Mouse (Mus musculus): ENCODE measurements around the gene Itgal.
"Not testable (repeated sequence)": the region's sequence is repeated elsewhere in the genome, so short reads cannot be mapped to it uniquely, and the experiment has no call there.

Gene Itgal

DNA sequence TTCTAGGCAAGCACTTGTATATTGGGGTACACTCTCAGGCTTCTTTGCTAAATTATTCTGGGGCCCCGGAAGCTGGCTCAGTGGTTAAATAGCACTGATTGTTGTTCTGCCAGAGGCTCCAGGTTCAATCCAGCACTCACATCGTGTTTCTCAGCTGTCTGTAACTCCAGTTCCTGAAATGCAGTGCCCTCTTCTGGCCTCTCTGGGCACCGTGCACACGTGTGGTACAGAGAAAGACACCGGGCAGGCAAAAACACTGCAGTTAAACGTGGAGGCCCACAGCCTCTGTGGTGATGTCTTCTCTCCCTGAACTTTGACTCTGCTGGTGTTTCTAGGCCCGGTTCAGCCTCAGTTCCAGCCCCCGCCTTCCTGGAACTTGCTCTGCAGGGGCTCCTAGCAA is 17.7 kb upstream of the Itgal start:
- DNase-seq (ENCODE audit: low read depth), result peak; percentile 88

DNA sequence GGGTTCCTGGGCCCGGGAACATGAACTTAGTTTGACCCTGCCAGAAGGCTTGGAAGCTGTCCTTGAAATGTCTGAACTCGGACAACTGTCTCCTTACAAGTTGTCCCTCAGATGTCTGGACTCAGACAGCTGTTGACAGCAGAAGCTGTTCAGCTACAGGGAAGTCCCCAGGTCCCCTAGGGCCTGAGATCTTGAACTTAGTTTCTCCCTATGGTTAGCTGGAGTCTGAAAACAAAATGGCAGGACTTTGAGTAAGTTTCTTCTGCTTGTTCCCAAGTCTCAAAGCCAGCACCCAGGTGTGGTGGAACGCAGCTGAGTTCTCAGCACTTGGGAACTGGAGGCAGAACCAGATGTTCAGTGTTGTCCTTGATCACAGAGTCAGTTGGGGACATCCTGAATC is 16.0 kb upstream of the Itgal start:
- no peak for DNase-seq (ENCODE audit: low read depth)

- peak; percentile 68 for DNase-seq (ENCODE audit: low read depth)
Observed at GRCm38 (mm10) chr7:127281114-127281513, 14.9 kb upstream of the Itgal start.

GRCm38 (mm10) chr7:127282190-127282589 is 13.9 kb upstream of the Itgal start:
- no peak for DNase-seq (ENCODE audit: low read depth)

GRCm38 (mm10) chr7:127285154-127285553 is 10.9 kb upstream of the Itgal start:
- peak; percentile 89 for DNase-seq (ENCODE audit: low read depth)

DNA sequence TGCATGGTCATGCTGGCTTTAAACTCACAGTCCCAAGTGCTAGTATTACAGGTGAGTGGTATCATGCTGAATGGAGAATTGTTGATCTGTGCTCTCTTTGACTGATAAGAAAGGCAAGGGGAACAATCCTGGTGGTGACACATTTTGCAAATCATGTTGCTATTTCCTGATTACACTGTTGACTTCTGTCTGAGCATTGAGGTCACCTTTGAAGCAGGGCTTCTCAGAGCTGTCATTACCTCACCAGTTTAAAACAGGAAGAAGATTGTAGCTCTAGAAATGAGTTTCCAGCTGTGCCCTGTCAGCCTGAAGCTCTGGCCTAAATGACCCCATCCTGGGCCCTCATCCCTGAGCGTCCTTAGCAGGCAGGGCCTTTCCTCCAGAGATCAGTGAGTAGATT is 8.1 kb upstream of the Itgal start:
- peak; percentile 89 for DNase-seq (ENCODE audit: low read depth)

DNA sequence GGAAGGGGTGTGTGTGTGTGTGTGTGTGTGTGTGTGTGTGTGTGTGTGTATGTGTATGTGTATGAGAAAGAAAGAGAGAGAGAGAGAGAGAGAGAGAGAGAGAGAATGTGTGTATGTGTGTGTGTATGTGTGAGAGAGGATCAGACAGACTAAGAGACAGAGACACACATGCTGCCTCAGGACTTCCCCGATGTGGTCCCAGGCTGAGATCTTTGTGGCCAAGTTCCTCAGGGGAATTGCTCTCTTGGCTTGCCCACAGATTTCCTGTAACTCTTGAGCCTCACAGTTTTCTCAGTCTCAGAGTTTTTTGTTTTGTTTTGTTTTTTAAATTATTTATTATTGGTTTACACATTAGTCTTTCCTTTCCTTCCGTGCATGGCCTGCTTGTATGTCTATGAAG is 6.8 kb upstream of the Itgal start:
- DNase-seq (ENCODE audit: low read depth), result peak; percentile 61

DNA sequence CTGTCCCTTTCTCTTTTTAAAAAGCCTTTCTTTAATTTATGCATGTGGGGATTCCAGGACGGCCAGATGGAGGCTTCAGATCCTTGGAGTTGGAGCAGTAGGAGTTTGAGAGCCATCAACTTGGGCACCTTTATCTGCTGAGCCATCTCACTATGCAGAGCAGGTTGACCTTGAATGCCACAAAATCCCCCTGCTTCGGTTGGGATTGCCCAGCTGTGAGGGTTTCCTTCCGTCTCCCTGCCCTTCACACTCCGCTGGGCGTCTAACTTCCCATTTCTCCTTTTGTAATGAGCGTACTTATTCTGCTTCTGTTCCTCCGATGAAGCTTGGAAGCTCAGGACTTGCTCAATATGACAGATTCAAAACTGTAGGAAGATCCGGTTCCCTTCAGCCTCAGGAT is 5.9 kb upstream of the Itgal start:
- no peak for DNase-seq (ENCODE audit: low read depth)

GRCm38 (mm10) chr7:127296786-127297555 is 911 bp downstream of the Itgal start:
- DNase-seq (ENCODE audit: low read depth), result peak; percentile 65

GRCm38 (mm10) chr7:127297586-127298193 is 1.6 kb downstream of the Itgal start:
- peak; percentile 61 for DNase-seq (ENCODE audit: low read depth)

DNA sequence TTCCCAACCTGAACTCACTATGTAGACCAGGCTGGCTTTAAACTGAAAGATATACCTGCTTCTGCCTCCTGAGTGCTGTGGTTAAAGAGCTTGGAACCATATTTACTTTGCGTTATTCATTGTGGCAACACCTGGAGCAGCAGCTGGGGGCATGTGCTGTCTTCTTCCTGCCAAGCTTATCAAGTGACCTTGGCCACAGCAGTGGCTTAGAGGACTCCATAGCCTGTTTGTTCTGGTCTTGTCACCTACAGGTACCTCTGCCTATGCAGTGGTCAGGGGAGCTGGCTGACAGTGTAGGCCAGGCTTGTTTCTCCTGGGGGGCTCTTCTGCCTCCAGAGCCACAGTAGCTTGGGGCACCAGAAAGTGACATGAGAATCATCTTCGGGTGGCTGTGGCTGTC is 12.4 kb downstream of the Itgal start:
- DNase-seq (ENCODE audit: low read depth), result no peak

GRCm38 (mm10) chr7:127308887-127309286 is 12.8 kb downstream of the Itgal start:
- peak; percentile 83 for DNase-seq (ENCODE audit: low read depth)

DNA sequence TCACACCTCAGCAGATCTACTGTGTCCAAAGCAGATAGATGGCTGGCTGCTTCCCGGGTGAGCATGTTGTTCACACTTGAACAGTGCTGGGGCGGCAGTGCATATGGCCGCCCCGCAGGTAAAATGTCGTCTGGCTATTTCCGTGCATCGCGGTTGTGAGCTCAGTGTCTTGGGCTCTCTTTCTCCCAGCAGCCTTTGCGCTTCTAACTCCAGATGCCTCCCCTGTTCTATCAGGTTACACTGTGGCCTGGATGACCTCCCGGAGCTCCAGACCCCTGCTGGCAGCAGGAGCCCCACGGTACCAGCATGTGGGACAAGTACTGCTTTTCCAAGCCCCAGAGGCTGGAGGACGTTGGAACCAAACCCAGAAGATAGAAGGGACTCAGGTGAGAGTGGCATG is 13.9 kb downstream of the Itgal start:
- DNase-seq (ENCODE audit: low read depth), result no peak

DNA sequence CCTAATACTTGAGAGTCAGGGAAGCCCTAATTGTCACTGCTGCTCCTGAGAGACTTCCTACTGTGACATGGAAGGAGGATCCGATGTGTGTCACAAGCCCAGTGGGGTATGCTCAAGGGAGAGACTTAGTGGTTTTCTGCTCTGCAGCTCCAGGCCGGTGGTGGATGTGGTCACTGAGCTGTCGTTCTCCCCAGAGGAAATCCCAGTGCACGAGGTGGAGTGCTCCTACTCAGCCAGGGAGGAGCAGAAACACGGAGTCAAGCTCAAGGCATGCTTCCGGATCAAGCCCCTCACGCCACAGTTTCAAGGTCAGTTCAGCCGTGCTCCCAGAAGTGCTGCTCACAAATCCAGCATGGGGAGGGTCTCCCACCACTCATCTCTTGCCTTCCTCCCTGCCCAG is 17.9 kb downstream of the Itgal start:
- DNase-seq (ENCODE audit: low read depth), result no peak

DNA sequence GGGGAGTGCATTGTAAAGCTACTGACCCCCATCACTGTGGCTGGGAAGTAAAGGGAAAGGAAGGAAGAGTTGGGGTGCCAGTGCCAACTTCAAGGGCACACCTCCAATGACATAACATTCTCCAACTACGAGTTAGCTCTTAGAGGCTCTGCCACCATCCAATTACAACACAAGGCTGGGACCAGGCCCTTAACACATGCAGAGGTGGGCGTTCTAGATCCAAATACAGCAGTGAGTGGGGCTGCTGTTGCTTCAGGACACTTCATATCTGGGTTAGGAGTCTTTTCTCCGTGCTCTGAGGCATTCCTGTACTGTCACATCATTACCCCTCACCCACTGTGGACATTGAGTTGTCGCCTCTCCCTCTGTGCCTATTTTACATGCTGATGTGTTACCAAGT is 25.0 kb downstream of the Itgal start:
- DNase-seq (ENCODE audit: low read depth), result no peak

- DNase-seq (ENCODE audit: low read depth), result peak; percentile 22
Observed at GRCm38 (mm10) chr7:127322085-127322484, 26.0 kb downstream of the Itgal start.

DNA sequence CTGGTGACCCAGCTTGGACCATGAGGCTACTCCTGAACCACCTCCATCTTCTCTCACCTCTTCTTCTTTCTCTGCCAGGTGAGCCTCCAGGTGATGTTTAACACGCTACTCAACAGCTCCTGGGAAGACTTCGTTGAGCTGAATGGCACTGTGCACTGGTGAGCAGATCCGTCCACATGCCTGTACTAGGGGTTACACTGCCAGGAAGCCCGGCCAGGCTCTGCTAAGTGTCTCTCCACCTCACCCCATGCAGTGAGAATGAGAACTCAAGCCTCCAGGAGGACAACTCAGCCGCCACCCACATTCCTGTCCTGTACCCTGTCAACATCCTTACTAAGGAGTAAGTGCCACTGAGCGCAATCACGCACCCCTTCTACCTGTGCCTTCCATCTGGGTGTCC is 28.9 kb downstream of the Itgal start:
- DNase-seq (ENCODE audit: low read depth), result no peak

DNA sequence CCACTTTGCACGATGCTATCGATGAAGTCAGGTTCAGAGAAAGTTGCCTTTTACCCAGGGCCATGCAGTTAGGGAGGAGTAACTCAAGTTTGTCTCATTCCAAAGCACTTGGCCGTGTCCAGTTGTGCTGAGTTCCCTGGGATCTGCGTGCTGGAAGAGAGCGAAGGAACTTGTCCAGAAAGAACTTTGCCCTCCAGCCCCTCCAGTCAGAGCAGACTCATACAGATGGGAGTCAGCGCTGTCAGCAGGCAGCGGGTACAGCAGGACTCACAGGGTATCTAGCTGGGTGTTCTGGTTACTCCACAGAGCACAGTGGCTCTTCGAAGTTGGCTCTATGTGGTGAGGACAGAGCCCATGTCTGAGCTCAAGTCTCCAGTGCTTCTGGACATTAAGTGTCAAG is 29.5 kb downstream of the Itgal start:
- DNase-seq (ENCODE audit: low read depth), result no peak

GRCm38 (mm10) chr7:127326685-127327084 is 30.6 kb downstream of the Itgal start:
- no peak for DNase-seq (ENCODE audit: low read depth)

DNA sequence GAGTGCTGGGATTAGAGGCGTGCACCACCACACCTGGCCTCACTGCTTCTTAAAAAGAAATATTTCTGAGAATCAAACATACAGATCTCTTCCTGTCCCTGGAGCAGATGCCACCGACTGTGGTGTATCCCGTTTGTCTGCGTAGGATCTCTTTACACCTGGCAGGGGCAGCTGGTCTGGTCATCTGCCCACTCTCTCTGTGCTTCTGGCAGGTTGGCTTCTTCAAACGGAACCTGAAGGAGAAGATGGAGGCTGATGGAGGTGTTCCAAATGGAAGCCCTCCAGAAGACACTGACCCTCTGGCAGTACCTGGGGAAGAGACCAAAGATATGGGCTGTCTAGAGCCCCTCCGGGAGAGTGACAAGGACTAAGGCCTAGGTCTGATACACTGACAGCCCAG is 37.2 kb downstream of the Itgal start:
- no peak for DNase-seq (ENCODE audit: low read depth)

DNA sequence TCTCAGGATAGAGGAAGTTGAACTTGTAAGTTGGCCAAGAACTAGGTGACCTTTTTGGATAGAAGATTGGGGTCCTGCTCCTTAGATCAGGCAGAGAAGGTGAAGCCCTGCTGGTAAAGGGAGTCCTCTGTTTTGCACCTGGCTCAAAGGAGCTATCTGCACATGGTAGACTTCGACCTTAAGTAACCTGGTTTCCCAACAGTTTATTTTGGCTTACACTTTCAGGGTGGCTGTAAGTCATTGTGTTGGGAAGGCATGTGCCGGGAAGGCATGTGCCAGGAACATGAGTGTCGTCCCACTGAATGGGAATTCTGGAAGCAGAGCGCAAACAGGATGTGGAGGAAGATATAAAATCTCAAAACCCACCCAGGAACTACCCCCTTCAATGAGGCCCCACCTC is 39.5 kb downstream of the Itgal start:
- no peak for DNase-seq (ENCODE audit: low read depth)

DNA sequence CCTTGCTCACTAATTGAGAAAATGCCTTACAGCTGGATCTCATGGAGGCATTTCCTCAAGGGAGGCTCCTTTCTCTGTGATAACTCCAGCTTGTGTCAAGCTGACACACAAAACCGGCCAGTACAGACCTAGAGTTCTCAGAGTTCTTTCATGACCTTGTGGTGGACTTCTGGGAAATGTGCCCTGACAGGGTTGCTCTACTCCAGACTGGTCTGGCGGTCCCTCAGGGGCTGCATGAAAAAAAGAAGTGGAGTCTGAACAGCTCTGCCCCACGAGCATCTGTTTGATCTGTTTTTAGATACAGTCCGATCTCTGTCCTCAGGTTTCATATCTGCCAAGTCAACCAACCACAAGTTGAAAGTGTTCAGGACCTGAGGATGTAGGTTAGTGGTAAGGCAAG is 41.6 kb downstream of the Itgal start:
- DNase-seq (ENCODE audit: low read depth), result no peak

DNA sequence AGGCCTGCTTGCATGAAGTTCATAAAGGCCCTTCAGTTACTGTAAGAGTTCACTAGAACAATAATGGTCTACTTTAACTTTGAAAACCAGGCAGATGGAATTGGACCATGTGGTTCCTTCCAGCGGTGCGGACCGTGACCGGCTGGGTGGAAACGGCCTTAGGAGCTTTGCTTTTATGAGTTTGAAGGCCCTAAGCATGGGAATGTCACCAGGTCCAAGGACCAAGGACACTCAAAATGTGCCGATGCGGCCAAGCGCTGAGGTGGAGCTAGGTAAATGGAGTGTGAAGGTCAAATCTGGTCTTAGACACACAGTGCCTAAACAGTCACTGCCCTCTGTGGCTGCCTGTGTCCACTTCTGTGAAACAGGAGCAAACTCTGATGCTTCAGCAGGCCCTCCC is 45.3 kb downstream of the Itgal start:
- no peak for DNase-seq (ENCODE audit: low read depth)

- DNase-seq (ENCODE audit: low read depth), result not testable (repeated sequence)
Observed at GRCm38 (mm10) chr7:127341861-127342260, 45.8 kb downstream of the Itgal start.

Data from induced T-regulatory cell, adult 2 months (primary cell).